Mouse (Mus musculus) cortical plate, adult 2 months (tissue): ENCODE results near the gene Usp48. TPM values are rescaled to one million over a fixed set of nuclear protein-coding genes. Genes with fewer than 3 reads are reported as not detected.

Experiments used
- H3K27ac ChIP-seq: fragments of 200-500 bp; 2 replicates; pipeline ENCODE4 v1.5.1; 2012; ENCODE audit warnings: low read length, control low read depth, inconsistent platforms; ENCODE audit not compliant: insufficient read depth
- H3K4me1 ChIP-seq: fragments of 200-500 bp; 2 replicates; pipeline ENCODE4 v1.6.1; 2011; ENCODE audit warnings: low read length; ENCODE audit not compliant: control insufficient read depth, insufficient read depth
- H3K4me3 ChIP-seq: fragments of 200-500 bp; 2 replicates; pipeline ENCODE4 v1.5.1; 2011; ENCODE audit warnings: mild to moderate bottlenecking, low read length, control low read depth; ENCODE audit not compliant: insufficient read depth
- CTCF ChIP-seq: fragments of 200-500 bp; IDR thresholded peaks from 2 replicates; pipeline ENCODE4 v1.5.1; 2011; ENCODE audit warnings: mild to moderate bottlenecking, control low read depth, low read length; ENCODE audit not compliant: insufficient read depth; ENCODE audit errors: extremely low read depth
- POLR2A ChIP-seq: fragments of 200-500 bp; IDR thresholded peaks from 2 replicates; pipeline ENCODE4 v1.6.1; 2011; ENCODE audit warnings: mild to moderate bottlenecking, low read length, control low read depth; ENCODE audit not compliant: insufficient read depth; ENCODE audit errors: extremely low read depth
- polyA plus RNA-seq: library from polyadenylated mRNA; depleted of rRNA; stranded (reverse); fragments of >200 nt; gene quantifications from 2 replicates; pipeline ENCODE4 v1.2.3, GENCODE M21; 2012; rRNA removed

Gene Usp48
- polyA plus RNA-seq = 147 and 157 TPM in 2 replicates

GRCm38 (mm10) chr4:137593601-137594495, at the start of gene Usp48:
TSS of gene Usp48 (plus strand) at chr4:137593755.
- H3K27ac ChIP-seq = peak within 1 kb of the TSS; percentile 92
- H3K4me3 ChIP-seq = peak within 1 kb of the TSS; percentile 48
- H3K4me1 ChIP-seq = peaks cover 2% of the 10 kb centered on the region; the same call in 1 of the 2 replicates
- TF ChIP-seq POLR2A (peak; percentile 88), CTCF (no peak)

- H3K4me3 ChIP-seq = no peak overlapping the region
- no peaks in the 10 kb centered on the region for H3K4me1 ChIP-seq
- no peak overlapping the region for H3K27ac ChIP-seq
- TF ChIP-seq POLR2A = no peak
- no peak for TF ChIP-seq CTCF
Measured at GRCm38 (mm10) chr4:137545568-137545967, 48.0 kb upstream of the Usp48 start.

GRCm38 (mm10) chr4:137546003-137546525, 47.5 kb upstream of the Usp48 start:
- Histone ChIP-seq H3K27ac (no peak overlapping the region), H3K4me1 (no peaks in the 10 kb centered on the region), H3K4me3 (no peak overlapping the region)
- no peak for TF ChIP-seq POLR2A
- peak; percentile 73 for TF ChIP-seq CTCF

GRCm38 (mm10) chr4:137553466-137553865, 40.1 kb upstream of the Usp48 start:
- no peak overlapping the region for H3K27ac ChIP-seq
- no peaks in the 10 kb centered on the region for H3K4me1 ChIP-seq
- no peak overlapping the region for H3K4me3 ChIP-seq
- TF ChIP-seq CTCF (no peak), POLR2A (no peak)

GRCm38 (mm10) chr4:137556673-137557210, 36.8 kb upstream of the Usp48 start:
- Histone ChIP-seq H3K4me1 (no peaks in the 10 kb centered on the region), H3K27ac (no peak overlapping the region), H3K4me3 (no peak overlapping the region)
- TF ChIP-seq POLR2A (no peak), CTCF (no peak)

- TF ChIP-seq CTCF (no peak), POLR2A (no peak)
- Histone ChIP-seq H3K27ac (no peak overlapping the region), H3K4me3 (no peak overlapping the region), H3K4me1 (no peaks in the 10 kb centered on the region)
Measured at GRCm38 (mm10) chr4:137569873-137570272, 23.7 kb upstream of the Usp48 start.

GRCm38 (mm10) chr4:137574469-137574868, 19.1 kb upstream of the Usp48 start, which contains the start of gene Ldlrad2:
TSS of gene Ldlrad2 (minus strand) at chr4:137574569.
- TF ChIP-seq CTCF (no peak), POLR2A (no peak)
- no peak within 1 kb of the TSS for H3K27ac ChIP-seq
- no peak within 1 kb of the TSS for H3K4me3 ChIP-seq
- no peaks in the 10 kb centered on the region; the same call in 1 of the 2 replicates for H3K4me1 ChIP-seq

- Histone ChIP-seq H3K27ac (no peak overlapping the region), H3K4me3 (no peak overlapping the region), H3K4me1 (no peaks in the 10 kb centered on the region; the same call in 1 of the 2 replicates)
- TF ChIP-seq CTCF (no peak), POLR2A (no peak)
Measured at GRCm38 (mm10) chr4:137577486-137577885, 16.1 kb upstream of the Usp48 start.

- TF ChIP-seq CTCF (peak; percentile 41), POLR2A (no peak)
- H3K27ac ChIP-seq = no peak overlapping the region
Measured at GRCm38 (mm10) chr4:137578181-137578845, 15.2 kb upstream of the Usp48 start.

More at GRCm38 (mm10) chr4:137578181-137578845, 15.2 kb upstream of the Usp48 start:
- Histone ChIP-seq H3K4me1 (no peaks in the 10 kb centered on the region; the same call in 1 of the 2 replicates), H3K4me3 (peak overlapping the region; percentile 33)
